Mouse (Mus musculus) bone marrow macrophage, adult 2 months (primary cell): ENCODE data around the gene Lpin3. TPM values are rescaled to one million over a fixed set of nuclear protein-coding genes. Genes with fewer than 3 reads are reported as not detected.

Experiments
- H3K27ac ChIP-seq: 2 replicates; pipeline ENCODE4 v1.5.1; 2012; ENCODE audit warnings: low read depth, low read length; ENCODE audit not compliant: insufficient read depth
- H3K4me1 ChIP-seq: 2 replicates; pipeline ENCODE4 v1.6.1; 2012; ENCODE audit warnings: low read length; ENCODE audit not compliant: control insufficient read depth, insufficient read depth
- H3K4me3 ChIP-seq: 2 replicates; pipeline ENCODE4 v1.5.1; 2012; ENCODE audit warnings: mild to moderate bottlenecking, low read length, moderate library complexity; ENCODE audit not compliant: insufficient read depth
- CTCF ChIP-seq: IDR thresholded peaks from 2 replicates; pipeline ENCODE4 v1.5.1; 2012; ENCODE audit warnings: low read depth, mild to moderate bottlenecking, low read length, moderate library complexity
- POLR2A ChIP-seq: IDR thresholded peaks from 2 replicates; pipeline ENCODE4 v1.6.1; 2012; ENCODE audit warnings: mild to moderate bottlenecking, low read depth, low read length, borderline replicate concordance
- polyA plus RNA-seq: library from polyadenylated mRNA; stranded (reverse); fragments of >200 nt; gene quantifications from 2 replicates; pipeline ENCODE4 v1.2.4, GENCODE M21; 2012; ENCODE audit not compliant: missing spikeins, insufficient read depth, insufficient read length

The Lpin3 gene
- polyA plus RNA-seq, 1 experiment, result not detected

- Histone ChIP-seq H3K4me3 (no peak overlapping the region), H3K27ac (no peak overlapping the region), H3K4me1 (peaks cover 10% of the 10 kb centered on the region)
- no peak for TF ChIP-seq POLR2A
- no peak for TF ChIP-seq CTCF
Observed at GRCm38 (mm10) chr2:160865266-160865665, 15.2 kb upstream of the Lpin3 start.

GRCm38 (mm10) chr2:160869446-160869845, 11.0 kb upstream of the Lpin3 start:
- no peak overlapping the region for H3K27ac ChIP-seq
- peaks cover 6% of the 10 kb centered on the region for H3K4me1 ChIP-seq
- no peak overlapping the region for H3K4me3 ChIP-seq
- TF ChIP-seq POLR2A (no peak), CTCF (no peak)

GRCm38 (mm10) chr2:160871310-160871709, 9.2 kb upstream of the Lpin3 start:
- no peak for TF ChIP-seq POLR2A
- TF ChIP-seq CTCF, result no peak
- Histone ChIP-seq H3K4me1 (peaks cover 6% of the 10 kb centered on the region), H3K4me3 (no peak overlapping the region), H3K27ac (no peak overlapping the region)

GRCm38 (mm10) chr2:160872395-160872794, 8.1 kb upstream of the Lpin3 start:
- TF ChIP-seq POLR2A (no peak), CTCF (no peak)
- Histone ChIP-seq H3K27ac (peak overlapping the region; percentile 66), H3K4me3 (peak overlapping the region; percentile 94), H3K4me1 (peaks cover 6% of the 10 kb centered on the region)

GRCm38 (mm10) chr2:160872890-160873382, 7.5 kb upstream of the Lpin3 start, which contains the start of gene Zhx3:
TSS of gene Zhx3 (minus strand) at chr2:160872998.
- TF ChIP-seq CTCF, result no peak
- TF ChIP-seq POLR2A, result peak; percentile 82; the same call in 1 of the 2 replicates
- Histone ChIP-seq H3K4me1 (peaks cover 6% of the 10 kb centered on the region), H3K27ac (peak within 1 kb of the TSS; percentile 66), H3K4me3 (peak within 1 kb of the TSS; percentile 94)

- Histone ChIP-seq H3K4me3 (no peak overlapping the region), H3K4me1 (peaks cover 6% of the 10 kb centered on the region), H3K27ac (no peak overlapping the region)
- TF ChIP-seq CTCF, result no peak
- TF ChIP-seq POLR2A, result no peak
Observed at GRCm38 (mm10) chr2:160874231-160874877, 6.1 kb upstream of the Lpin3 start.

GRCm38 (mm10) chr2:160876115-160876514, 4.4 kb upstream of the Lpin3 start:
- Histone ChIP-seq H3K4me1 (peaks cover 6% of the 10 kb centered on the region), H3K27ac (no peak overlapping the region), H3K4me3 (no peak overlapping the region)
- TF ChIP-seq POLR2A (no peak), CTCF (no peak)

GRCm38 (mm10) chr2:160881462-160882101, 1.1 kb downstream of the Lpin3 start:
- Histone ChIP-seq H3K27ac (no peak overlapping the region), H3K4me1 (no peaks in the 10 kb centered on the region), H3K4me3 (no peak overlapping the region)
- TF ChIP-seq CTCF (no peak), POLR2A (no peak)

GRCm38 (mm10) chr2:160882436-160882835, 2.0 kb downstream of the Lpin3 start:
- TF ChIP-seq CTCF (no peak), POLR2A (no peak)
- Histone ChIP-seq H3K27ac (no peak overlapping the region), H3K4me3 (no peak overlapping the region), H3K4me1 (no peaks in the 10 kb centered on the region)

GRCm38 (mm10) chr2:160883912-160884311, 3.4 kb downstream of the Lpin3 start:
- Histone ChIP-seq H3K4me3 (no peak overlapping the region), H3K4me1 (no peaks in the 10 kb centered on the region), H3K27ac (no peak overlapping the region)
- TF ChIP-seq POLR2A (no peak), CTCF (no peak)
